Mouse (Mus musculus) G1E-ER4 (cell line): Measurements from ENCODE around the gene Gapvd1. TPM values are rescaled to one million over a fixed set of nuclear protein-coding genes. Genes with fewer than 3 reads are reported as not detected.

ENCODE experiments used
- GATA1 ChIP-seq: IDR thresholded peaks from one replicate; pipeline ENCODE4 v1.8.0; 2012; ENCODE audit warnings: low read length, inconsistent platforms
- polyA plus RNA-seq: library from polyadenylated mRNA; stranded (reverse); fragments of >175 nt; gene quantifications from 2 replicates; pipeline ENCODE4 v1.2.3, GENCODE M21; 2012

Gene Gapvd1
- polyA plus RNA-seq, 1 experiment = 21.8 TPM

- TF ChIP-seq GATA1 = no peak
Measured at GRCm38 (mm10) chr2:34741390-34742159, 13.5 kb downstream of the Gapvd1 start.

- TF ChIP-seq GATA1 = no peak
Measured at GRCm38 (mm10) chr2:34739684-34740391, 15.2 kb downstream of the Gapvd1 start.

GRCm38 (mm10) chr2:34737911-34738310 is 17.1 kb downstream of the Gapvd1 start:
- TF ChIP-seq GATA1 = no peak

GRCm38 (mm10) chr2:34736626-34737025 is 18.4 kb downstream of the Gapvd1 start:
- TF ChIP-seq GATA1 = no peak

- no peak for TF ChIP-seq GATA1
Measured at GRCm38 (mm10) chr2:34727045-34727728, 27.8 kb downstream of the Gapvd1 start.

GRCm38 (mm10) chr2:34725269-34725668 is 29.8 kb downstream of the Gapvd1 start:
- TF ChIP-seq GATA1 = no peak

- no peak for TF ChIP-seq GATA1
Measured at GRCm38 (mm10) chr2:34718196-34718595, 36.8 kb downstream of the Gapvd1 start.

- TF ChIP-seq GATA1 = no peak
Measured at GRCm38 (mm10) chr2:34711904-34712303, 43.1 kb downstream of the Gapvd1 start.

- no peak for TF ChIP-seq GATA1
Measured at GRCm38 (mm10) chr2:34708675-34709074, 46.4 kb downstream of the Gapvd1 start.

- TF ChIP-seq GATA1 = no peak
Measured at GRCm38 (mm10) chr2:34696592-34696991, 58.4 kb downstream of the Gapvd1 start.

GRCm38 (mm10) chr2:34692861-34693260 is 62.2 kb downstream of the Gapvd1 start:
- no peak for TF ChIP-seq GATA1

GRCm38 (mm10) chr2:34684076-34684870 is 70.8 kb downstream of the Gapvd1 start:
- no peak for TF ChIP-seq GATA1

- no peak for TF ChIP-seq GATA1
Measured at GRCm38 (mm10) chr2:34677976-34678375, 77.1 kb downstream of the Gapvd1 start.

GRCm38 (mm10) chr2:34677061-34677460 is 78.0 kb downstream of the Gapvd1 start:
- no peak for TF ChIP-seq GATA1

GRCm38 (mm10) chr2:34673846-34674245 is 81.2 kb downstream of the Gapvd1 start:
- no peak for TF ChIP-seq GATA1
